Mouse (Mus musculus) liver, postnatal 0 days (tissue): ENCODE measurements around the gene Fgd3.
A peak's percentile ranks its signal among the peaks of the same experiment; 100 is the strongest.

Experiments used
- CTCF ChIP-seq: sonication (generic); IDR thresholded peaks from 2 replicates; pipeline ENCODE4 v1.5.1; 2016; ENCODE audit warnings: antibody characterized with exemption, low read depth
- EP300 ChIP-seq: IDR thresholded peaks from 2 replicates; pipeline ENCODE4 v1.6.1; 2016; ENCODE audit warnings: antibody characterized with exemption, low read depth, mild to moderate bottlenecking

DNA sequence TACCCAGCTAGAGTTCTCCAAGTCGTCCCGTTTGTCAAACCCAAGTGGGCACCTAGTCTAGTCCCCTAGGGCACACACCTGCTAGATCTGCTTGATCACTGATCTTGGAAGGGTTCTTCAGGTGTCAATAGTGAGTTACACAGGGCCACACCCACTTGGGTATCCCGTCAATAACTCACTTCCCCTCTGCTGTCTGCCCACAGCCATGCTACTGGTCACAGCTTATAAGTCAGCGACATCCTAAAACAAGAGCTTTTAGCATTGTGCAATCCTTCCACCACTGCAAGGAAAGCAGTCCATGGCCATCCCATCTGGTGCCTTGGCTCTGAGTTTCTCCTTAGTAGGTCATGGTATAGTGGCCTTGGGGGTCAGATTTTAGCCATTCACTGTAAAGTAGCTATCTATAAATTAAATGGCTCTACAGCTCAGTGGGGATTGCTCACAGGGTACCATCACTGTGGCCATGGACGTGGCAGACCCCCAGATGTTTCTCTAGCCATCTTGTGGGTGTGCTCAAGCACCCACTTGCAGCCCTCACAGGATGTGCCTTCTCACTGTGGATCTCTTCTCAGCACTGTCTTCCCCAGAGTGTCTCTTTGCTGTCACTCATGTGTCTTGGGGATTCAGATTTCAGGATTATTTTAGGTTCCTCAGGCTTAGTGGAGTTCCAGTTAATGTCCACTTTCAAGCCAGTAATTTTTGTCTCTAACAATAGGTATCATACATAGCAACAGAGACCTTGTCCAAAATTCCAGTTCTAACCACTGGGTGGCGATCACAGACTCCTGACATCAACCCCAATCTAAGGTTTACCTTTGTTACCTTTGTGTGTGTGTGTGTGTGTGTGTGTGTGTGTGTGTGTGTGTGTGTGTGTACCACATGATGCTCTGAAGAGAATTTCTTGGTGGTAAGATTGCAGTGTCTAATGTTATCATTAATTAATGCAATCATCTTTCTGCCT lies 6.4 kb upstream of the Fgd3 start:
- TF ChIP-seq CTCF (peak; percentile 78), EP300 (no peak)
